Mouse (Mus musculus) heart, embryonic 15.5 days (tissue): Measurements from ENCODE around the gene Dcaf17. TPM values are rescaled to one million over a fixed set of nuclear protein-coding genes. Genes with fewer than 3 reads are reported as not detected.
A peak's percentile ranks its signal among the peaks of the same experiment; 100 is the strongest.

Source experiments
- ATAC-seq: fragments of 200-750 bp; cut with Nextera tagmentation; replicated peaks from 2 replicates; pipeline ENCODE4 v1.8.0; 2017; ENCODE audit warnings: low read depth, moderate TSS enrichment; ENCODE audit not compliant: insufficient number of reproducible peaks, insufficient read depth, low FRiP score
- H3K27ac ChIP-seq: fragments of 300-500 bp; sonication (generic); 2 replicates; pipeline ENCODE4 v1.5.1; 2015; ENCODE audit warnings: mild to moderate bottlenecking, inconsistent platforms
- H3K27me3 ChIP-seq: fragments of 300-500 bp; sonication (generic); 2 replicates; pipeline ENCODE4 v1.6.1; 2015; ENCODE audit warnings: inconsistent platforms
- H3K36me3 ChIP-seq: fragments of 300-500 bp; sonication (generic); 2 replicates; pipeline ENCODE4 v1.6.1; 2015; ENCODE audit warnings: mild to moderate bottlenecking, inconsistent platforms
- H3K4me1 ChIP-seq: fragments of 300-500 bp; sonication (generic); replicated peaks from 2 replicates; pipeline ENCODE4 v1.6.1; 2015; ENCODE audit warnings: inconsistent platforms
- H3K4me2 ChIP-seq: fragments of 300-500 bp; sonication (generic); 2 replicates; pipeline ENCODE4 v1.6.1; 2015; ENCODE audit warnings: inconsistent platforms, mild to moderate bottlenecking, moderate library complexity
- H3K4me3 ChIP-seq: fragments of 300-500 bp; sonication (generic); 2 replicates; pipeline ENCODE4 v1.5.1; 2015; ENCODE audit warnings: mild to moderate bottlenecking, inconsistent platforms
- H3K9ac ChIP-seq: fragments of 300-500 bp; sonication (generic); 2 replicates; pipeline ENCODE4 v1.6.1; 2015; ENCODE audit warnings: mild to moderate bottlenecking, inconsistent platforms
- H3K9me3 ChIP-seq: fragments of 300-500 bp; sonication (generic); replicated peaks from 2 replicates; pipeline ENCODE4 v1.6.1; 2016; ENCODE audit warnings: inconsistent platforms
- WGBS: fragments of 180-500 bp; shearing (Covaris S2); methylation state at CpG from one replicate; pipeline ENCODE4 v1.1.7; 2015; ENCODE audit warnings: mixed read lengths; 5-methylcytosine and 5-hydroxymethylcytosine counted together
- polyA plus RNA-seq: library from polyadenylated mRNA; unstranded; fragments of >200 nt; fragmentation: Nextera tagmentation; extraction: Ambion mirVana; gene quantifications from 2 replicates; pipeline ENCODE4 v1.2.1, GENCODE M21; 2015

Gene Dcaf17
- polyA plus RNA-seq, 1 experiment from 2014 or later = 18.5 TPM

- peak overlapping the region; percentile 96 for H3K27ac ChIP-seq
- peak overlapping the region; percentile 89 for H3K9ac ChIP-seq
- no peaks in the 10 kb centered on the region for H3K9me3 ChIP-seq
- ATAC-seq = no peak
- 11% methylated on average over 21 of the region's 21 CpGs for WGBS
- no peaks in the 10 kb centered on the region for H3K27me3 ChIP-seq
- peak overlapping the region; percentile 82 for H3K4me3 ChIP-seq
- peaks cover 17% of the 10 kb centered on the region for H3K36me3 ChIP-seq
- peaks cover 11% of the 10 kb centered on the region for H3K4me1 ChIP-seq
- peak overlapping the region; percentile 92 for H3K4me2 ChIP-seq
Measured at GRCm38 (mm10) chr2:71056115-71056835, 1.1 kb downstream of the Dcaf17 start.

- no peaks in the 10 kb centered on the region for H3K27me3 ChIP-seq
- H3K9ac ChIP-seq = no peak overlapping the region
- H3K9me3 ChIP-seq = no peaks in the 10 kb centered on the region
- H3K4me2 ChIP-seq = no peak overlapping the region
- H3K4me3 ChIP-seq = no peak overlapping the region
- no peak overlapping the region for H3K27ac ChIP-seq
- 91% methylated on average over 4 of the region's 4 CpGs for WGBS
- H3K36me3 ChIP-seq = 0 out of 2 replicates have a peak, but pooled peaks cover 4% of the 10 kb centered on the region
- no peaks in the 10 kb centered on the region for H3K4me1 ChIP-seq
- no peak for ATAC-seq
Measured at GRCm38 (mm10) chr2:71071601-71072000, 16.5 kb downstream of the Dcaf17 start.

- H3K9ac ChIP-seq = no peak overlapping the region
- 84% methylated on average over 3 of the region's 3 CpGs for WGBS
- ATAC-seq = no peak
- H3K4me2 ChIP-seq = no peak overlapping the region
- no peaks in the 10 kb centered on the region for H3K9me3 ChIP-seq
- H3K27ac ChIP-seq = no peak overlapping the region
- H3K4me3 ChIP-seq = no peak overlapping the region
- no peaks in the 10 kb centered on the region for H3K27me3 ChIP-seq
- H3K4me1 ChIP-seq = no peaks in the 10 kb centered on the region
- 0 out of 2 replicates have a peak, but pooled peaks cover 4% of the 10 kb centered on the region for H3K36me3 ChIP-seq
Measured at GRCm38 (mm10) chr2:71073330-71073729, 18.2 kb downstream of the Dcaf17 start.

GRCm38 (mm10) chr2:71073828-71074227 lies 18.7 kb downstream of the Dcaf17 start:
- 53% methylated on average over 3 of the region's 3 CpGs for WGBS
- Histone ChIP-seq H3K27me3 (no peaks in the 10 kb centered on the region), H3K9me3 (no peaks in the 10 kb centered on the region), H3K4me2 (no peak overlapping the region), H3K4me3 (no peak overlapping the region), H3K27ac (no peak overlapping the region), H3K4me1 (no peaks in the 10 kb centered on the region), H3K36me3 (0 out of 2 replicates have a peak, but pooled peaks cover 4% of the 10 kb centered on the region), H3K9ac (no peak overlapping the region)
- no peak for ATAC-seq

- no peak overlapping the region for H3K4me2 ChIP-seq
- ATAC-seq = no peak
- H3K27me3 ChIP-seq = no peaks in the 10 kb centered on the region
- no peak overlapping the region for H3K4me3 ChIP-seq
- no peak overlapping the region for H3K27ac ChIP-seq
- H3K9ac ChIP-seq = no peak overlapping the region
- WGBS = 89% methylated on average over 7 of the region's 7 CpGs
- peaks cover 20% of the 10 kb centered on the region; the same call in 1 of the 2 replicates for H3K36me3 ChIP-seq
- H3K9me3 ChIP-seq = no peaks in the 10 kb centered on the region
- H3K4me1 ChIP-seq = no peaks in the 10 kb centered on the region
Measured at GRCm38 (mm10) chr2:71082416-71082815, 27.3 kb downstream of the Dcaf17 start.

GRCm38 (mm10) chr2:71083454-71084193 lies 28.5 kb downstream of the Dcaf17 start:
- H3K9ac ChIP-seq = no peak overlapping the region
- H3K27me3 ChIP-seq = no peaks in the 10 kb centered on the region
- H3K4me2 ChIP-seq = no peak overlapping the region
- no peak for ATAC-seq
- no peak overlapping the region for H3K4me3 ChIP-seq
- H3K27ac ChIP-seq = no peak overlapping the region
- peaks cover 30% of the 10 kb centered on the region for H3K36me3 ChIP-seq
- no peaks in the 10 kb centered on the region for H3K9me3 ChIP-seq
- WGBS = 90% methylated on average over 6 of the region's 6 CpGs
- no peaks in the 10 kb centered on the region for H3K4me1 ChIP-seq

- H3K4me3 ChIP-seq = no peak overlapping the region
- no peak overlapping the region for H3K9ac ChIP-seq
- H3K4me2 ChIP-seq = no peak overlapping the region
- WGBS = 56% methylated on average over 3 of the region's 3 CpGs
- H3K4me1 ChIP-seq = no peaks in the 10 kb centered on the region
- H3K36me3 ChIP-seq = peaks cover 29% of the 10 kb centered on the region
- no peaks in the 10 kb centered on the region for H3K27me3 ChIP-seq
- no peaks in the 10 kb centered on the region for H3K9me3 ChIP-seq
- H3K27ac ChIP-seq = no peak overlapping the region
- no peak for ATAC-seq
Measured at GRCm38 (mm10) chr2:71089766-71090165, 34.6 kb downstream of the Dcaf17 start.

- Histone ChIP-seq H3K4me3 (no peak overlapping the region), H3K27me3 (no peaks in the 10 kb centered on the region), H3K4me1 (peaks cover under 1% of the 10 kb centered on the region; the same call in 1 of the 2 replicates), H3K9ac (no peak overlapping the region), H3K36me3 (peaks cover 29% of the 10 kb centered on the region), H3K4me2 (no peak overlapping the region), H3K27ac (no peak overlapping the region), H3K9me3 (no peaks in the 10 kb centered on the region)
- no peak for ATAC-seq
- 85% methylated on average over 4 of the region's 4 CpGs for WGBS
Measured at GRCm38 (mm10) chr2:71090660-71091445, 35.7 kb downstream of the Dcaf17 start.

- no peaks in the 10 kb centered on the region for H3K27me3 ChIP-seq
- H3K4me1 ChIP-seq = peaks cover 3% of the 10 kb centered on the region; the same call in 1 of the 2 replicates
- H3K9ac ChIP-seq = no peak overlapping the region
- peak overlapping the region; percentile 63 for H3K27ac ChIP-seq
- peaks cover 8% of the 10 kb centered on the region; the same call in 1 of the 2 replicates for H3K36me3 ChIP-seq
- WGBS = 15% methylated on average over 7 of the region's 7 CpGs
- no peak overlapping the region for H3K4me3 ChIP-seq
- 0 out of 2 replicates have a peak overlapping the region, but pooled peaks have one; percentile 13 for H3K4me2 ChIP-seq
- ATAC-seq = peak; percentile 72; the same call in 1 of the 2 replicates
- no peaks in the 10 kb centered on the region for H3K9me3 ChIP-seq
Measured at GRCm38 (mm10) chr2:71096170-71096569, 41.0 kb downstream of the Dcaf17 start.

GRCm38 (mm10) chr2:71102621-71103291 lies 47.6 kb downstream of the Dcaf17 start:
- 72% methylated on average over 10 of the region's 10 CpGs for WGBS

More at GRCm38 (mm10) chr2:71102621-71103291, 47.6 kb downstream of the Dcaf17 start:
- ATAC-seq = no peak
- Histone ChIP-seq H3K9me3 (no peaks in the 10 kb centered on the region), H3K4me3 (no peak overlapping the region), H3K36me3 (peaks cover 4% of the 10 kb centered on the region; the same call in 1 of the 2 replicates), H3K9ac (no peak overlapping the region), H3K27me3 (no peaks in the 10 kb centered on the region), H3K4me2 (no peak overlapping the region), H3K27ac (no peak overlapping the region), H3K4me1 (no peaks in the 10 kb centered on the region)
